Mouse (Mus musculus) ES-E14 (cell line): Measurements from ENCODE around the gene Rab42. TPM values are rescaled to one million over a fixed set of nuclear protein-coding genes. Genes with fewer than 3 reads are reported as not detected.

Source experiments
- DNase-seq: peaks from one replicate; pipeline ENCODE4 v3.0.0-alpha.2; 2013; ENCODE audit warnings: low read depth, low spot score
- H3K27ac ChIP-seq: 2 replicates; pipeline ENCODE4 v1.5.1; 2012; ENCODE audit warnings: low read depth, mild to moderate bottlenecking, low read length, moderate library complexity, mixed read lengths; ENCODE audit not compliant: poor library complexity, insufficient read depth, severe bottlenecking
- H3K36me3 ChIP-seq: 2 replicates; pipeline ENCODE4 v1.6.1; 2012; ENCODE audit warnings: mild to moderate bottlenecking, low read length, moderate library complexity, mixed read lengths; ENCODE audit not compliant: control insufficient read depth, poor library complexity, insufficient read depth, severe bottlenecking
- H3K4me1 ChIP-seq, 2 experiments: fragments of 150-350 bp in 1 of 2; sonication (generic) in 1 of 2; 2 replicates each; pipeline ENCODE4 v1.6.1; 2012; ENCODE audit warnings: low read length in 2 of 2, mild to moderate bottlenecking in 1 of 2, mixed read lengths in 1 of 2; ENCODE audit not compliant: control insufficient read depth in 2 of 2, insufficient read depth in 2 of 2, poor library complexity in 1 of 2
- H3K4me3 ChIP-seq, 2 experiments: fragments of 150-350 bp in 1 of 2; sonication (generic) in 1 of 2; 2 replicates each; pipeline ENCODE4 v1.5.1; 2012; ENCODE audit warnings: low read length in 2 of 2, low read depth in 1 of 2, mild to moderate bottlenecking in 1 of 2, mixed read lengths in 1 of 2; ENCODE audit not compliant: insufficient read depth in 1 of 2, poor library complexity in 1 of 2, severe bottlenecking in 1 of 2
- H3K9ac ChIP-seq: 2 replicates; pipeline ENCODE4 v1.6.1; 2012; ENCODE audit warnings: low read depth, mild to moderate bottlenecking, low read length, mixed read lengths; ENCODE audit not compliant: poor library complexity, insufficient read depth, severe bottlenecking
- H3K9me3 ChIP-seq: fragments of 150-350 bp; sonication (generic); 2 replicates; pipeline ENCODE4 v1.6.1; 2012; ENCODE audit warnings: low read depth, mild to moderate bottlenecking, low read length; ENCODE audit not compliant: control insufficient read depth, insufficient read depth
- CHD2 ChIP-seq: IDR thresholded peaks from 2 replicates; pipeline ENCODE4 v1.6.1; 2014; ENCODE audit warnings: mild to moderate bottlenecking, low read depth, low read length, inconsistent platforms
- HCFC1 ChIP-seq: IDR thresholded peaks from 2 replicates; pipeline ENCODE4 v1.6.1; 2012; ENCODE audit warnings: low read length, inconsistent platforms, borderline replicate concordance; ENCODE audit not compliant: insufficient read depth
- MAFK ChIP-seq: IDR thresholded peaks from 2 replicates; pipeline ENCODE4 v1.6.1; 2014; ENCODE audit warnings: mild to moderate bottlenecking, low read depth, low read length, inconsistent platforms; ENCODE audit not compliant: insufficient read depth
- ZC3H11A ChIP-seq: IDR thresholded peaks from 2 replicates; pipeline ENCODE4 v1.6.1; 2012; ENCODE audit warnings: low read depth, mild to moderate bottlenecking, inconsistent platforms, low read length, borderline replicate concordance
- ZNF384 ChIP-seq: IDR thresholded peaks from 2 replicates; pipeline ENCODE4 v1.6.1; 2012; ENCODE audit warnings: low read depth, low read length, inconsistent platforms
- in situ Hi-C, 2 experiments: fragments of 600-800 bp; cut with MboI; formaldehyde crosslinking; loops; one replicate each; pipeline ENCODE4 v1.15.1; 2025; ENCODE audit warnings: low sequenced_read_pairs in 2 of 2, inconsistent platforms in 1 of 2; ENCODE audit not compliant: unreplicated experiment in 2 of 2
- total RNA-seq: library from RNA; depleted of rRNA; stranded (reverse); fragments of 300-350 nt; gene quantifications from 2 replicates; pipeline ENCODE4 v1.2.3, GENCODE M21; 2012

The Rab42 gene
- total RNA-seq, 1 experiment = 1.1 TPM

GRCm38 (mm10) chr4:132345843-132346212 is 42.6 kb upstream of the Rab42 start:
- DNase-seq = no peak
- in situ Hi-C loops = no loop called here
- Histone ChIP-seq H3K9ac (no peak overlapping the region), H3K27ac (no peak overlapping the region), H3K36me3 (peaks cover 5% of the 10 kb centered on the region), H3K4me3 (peak overlapping the region in 1 of 2 experiments; percentile 87; a peak in 1 of 4 replicates), H3K4me1 (peaks cover 2 to 14% of the 10 kb centered on the region in 2 experiments; a peak in 3 of 4 replicates), H3K9me3 (no peaks in the 10 kb centered on the region)
- TF ChIP-seq ZC3H11A (no peak), HCFC1 (no peak), MAFK (no peak), ZNF384 (no peak), CHD2 (no peak)

DNA sequence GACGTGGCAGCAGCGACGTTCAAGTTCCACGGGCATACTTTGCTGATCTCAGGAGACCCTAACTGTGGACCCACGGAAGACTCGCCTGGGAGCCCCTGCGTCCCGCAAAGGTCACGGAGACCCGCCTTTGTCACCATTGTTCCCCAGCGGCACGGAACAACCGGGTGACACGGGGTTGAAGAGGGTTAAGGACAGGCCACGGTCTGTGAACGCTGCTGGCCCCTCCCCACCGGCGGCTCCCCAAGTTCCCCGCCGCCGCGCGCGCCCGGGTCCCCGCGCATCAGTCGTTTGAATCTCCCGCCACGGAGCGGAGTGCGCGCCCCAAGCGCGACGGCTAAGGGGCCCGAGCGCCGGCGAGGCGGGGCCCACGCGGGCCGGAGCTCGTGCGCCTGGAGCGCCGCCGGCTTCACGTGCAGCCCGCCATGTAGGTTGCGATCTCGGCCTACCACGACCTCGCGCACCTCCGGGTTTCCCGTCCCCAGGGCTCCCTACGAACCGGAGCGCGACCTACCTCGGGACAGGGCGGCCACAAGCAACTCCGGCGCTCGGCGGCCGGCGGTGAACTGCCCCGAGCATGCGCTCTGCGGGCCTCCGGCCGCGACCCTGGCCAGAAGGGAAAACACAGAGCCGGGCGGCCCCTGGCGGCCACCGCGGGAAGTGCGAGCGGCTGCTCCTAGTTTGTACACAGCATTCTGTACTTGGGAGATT is 42.1 kb upstream of the Rab42 start:
- peaks cover 4% of the 10 kb centered on the region; the same call in 1 of the 2 replicates for H3K36me3 ChIP-seq
- H3K27ac ChIP-seq = peak overlapping the region; percentile 80
- peak overlapping the region; percentile 87 to 98 for H3K4me3 ChIP-seq
- in situ Hi-C loops = no loop called here
- DNase-seq = peak; percentile 77
- peak overlapping the region; percentile 99 for H3K9ac ChIP-seq
- H3K4me1 ChIP-seq = peaks cover 2 to 15% of the 10 kb centered on the region in 2 experiments; a peak in 3 of 4 replicates
- H3K9me3 ChIP-seq = no peaks in the 10 kb centered on the region
- TF ChIP-seq MAFK (no peak), ZNF384 (no peak), HCFC1 (peak; percentile 42; the same call in 1 of the 2 replicates), CHD2 (no peak)

DNA sequence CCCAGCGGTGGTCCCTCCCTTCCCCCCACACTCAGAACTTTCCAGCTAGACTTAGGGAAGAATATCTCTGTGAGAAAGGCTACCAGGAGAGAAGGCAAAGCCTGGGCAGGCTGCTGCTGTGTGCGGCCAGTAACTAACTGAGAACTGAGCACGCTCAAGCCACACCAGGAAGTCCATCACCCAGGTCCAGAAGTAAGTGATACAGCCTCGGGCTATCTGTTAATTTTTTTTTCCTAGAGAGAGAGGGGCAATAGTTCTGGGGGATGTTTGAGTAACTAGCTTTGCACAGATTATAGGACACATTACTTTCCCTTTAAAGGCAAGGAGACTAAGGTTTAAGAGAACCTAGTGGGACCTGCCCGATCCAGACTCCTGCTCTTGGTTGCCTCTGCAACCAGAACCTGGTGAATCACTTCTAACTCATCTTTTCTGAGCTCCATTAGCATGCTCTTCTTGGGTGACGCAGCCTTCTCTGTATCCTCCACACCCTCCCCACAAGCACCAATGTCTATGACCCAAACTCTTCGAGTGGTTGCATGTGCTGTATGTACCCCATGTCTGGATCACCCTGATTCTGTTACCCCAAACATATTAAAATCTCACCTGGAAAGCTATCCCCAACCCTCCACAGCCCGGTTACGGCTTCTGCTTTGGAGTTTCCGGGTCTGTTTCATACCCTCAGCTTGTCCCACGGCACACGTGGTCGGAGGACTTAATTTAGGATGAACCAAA is 41.4 kb upstream of the Rab42 start:
- Histone ChIP-seq H3K9ac (peak overlapping the region; percentile 99), H3K27ac (peak overlapping the region; percentile 80), H3K36me3 (peaks cover 7% of the 10 kb centered on the region; the same call in 1 of the 2 replicates), H3K4me1 (peaks cover 2 to 15% of the 10 kb centered on the region in 2 experiments; a peak in 3 of 4 replicates), H3K4me3 (peak overlapping the region; percentile 87 to 98), H3K9me3 (no peaks in the 10 kb centered on the region)
- peak; percentile 38 for DNase-seq
- no peak for TF ChIP-seq ZC3H11A
- TF ChIP-seq CHD2 = no peak
- no peak for TF ChIP-seq ZNF384
- TF ChIP-seq MAFK = no peak
- no peak for TF ChIP-seq HCFC1
- in situ Hi-C loops = no loop called here

- Histone ChIP-seq H3K9ac (no peak overlapping the region), H3K27ac (no peak overlapping the region), H3K9me3 (no peaks in the 10 kb centered on the region), H3K4me1 (peaks cover 2 to 13% of the 10 kb centered on the region in 2 experiments; a peak in 3 of 4 replicates), H3K4me3 (no peak overlapping the region), H3K36me3 (peaks cover 32% of the 10 kb centered on the region)
- no peak for DNase-seq
- no peak for TF ChIP-seq MAFK
- in situ Hi-C loops = no loop called here
Observed at GRCm38 (mm10) chr4:132341451-132341850, 38.3 kb upstream of the Rab42 start.
